Mouse (Mus musculus) retina, adult 2 months (tissue): ENCODE measurements around the gene Prkci.
A peak's percentile ranks its signal among the peaks of the same experiment; 100 is the strongest.

Source experiments
- DNase-seq: peaks from one replicate; pipeline ENCODE4 v3.0.0-alpha.2; 2012; ENCODE audit warnings: low read depth, low spot score

Gene Prkci

DNA sequence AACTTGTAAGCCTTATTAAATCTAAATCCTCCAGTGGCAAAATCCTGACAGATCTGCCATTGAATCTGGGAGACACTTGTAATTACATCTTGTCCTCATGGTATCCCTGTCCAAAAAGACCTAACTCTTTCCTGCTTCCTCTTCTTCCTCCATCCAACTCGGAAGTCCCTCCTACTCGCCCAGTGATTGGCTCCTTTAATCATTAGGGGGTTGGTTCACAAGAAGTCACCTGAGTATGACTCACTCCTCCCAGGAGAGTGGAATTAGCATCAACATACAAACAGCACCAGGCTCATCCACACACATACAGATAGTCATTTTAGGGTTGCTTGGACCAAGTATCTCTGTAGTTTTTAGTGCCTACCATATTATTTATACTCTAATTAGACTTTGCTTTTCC is 47.4 kb downstream of the Prkci start:
- no peak for DNase-seq

DNA sequence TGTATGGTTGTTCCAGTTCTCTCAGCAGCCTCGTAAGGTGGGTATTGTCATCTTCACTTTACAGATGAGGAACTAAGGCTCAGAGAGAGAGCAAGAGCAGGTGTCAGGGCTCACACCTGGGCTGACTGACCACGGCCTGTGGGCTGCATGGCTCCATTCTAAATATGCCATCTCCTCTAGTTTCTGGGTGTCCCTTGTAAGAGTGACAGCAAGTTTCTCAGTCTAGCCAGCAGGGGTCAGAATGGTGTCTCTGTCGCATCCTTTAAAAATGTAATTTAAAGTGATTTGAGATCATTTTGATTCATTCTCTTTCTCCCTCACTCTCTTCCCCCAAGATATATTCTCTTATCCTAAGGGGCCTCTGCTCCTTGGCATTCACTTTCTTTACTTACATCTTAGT is 51.7 kb downstream of the Prkci start:
- no peak for DNase-seq

DNA sequence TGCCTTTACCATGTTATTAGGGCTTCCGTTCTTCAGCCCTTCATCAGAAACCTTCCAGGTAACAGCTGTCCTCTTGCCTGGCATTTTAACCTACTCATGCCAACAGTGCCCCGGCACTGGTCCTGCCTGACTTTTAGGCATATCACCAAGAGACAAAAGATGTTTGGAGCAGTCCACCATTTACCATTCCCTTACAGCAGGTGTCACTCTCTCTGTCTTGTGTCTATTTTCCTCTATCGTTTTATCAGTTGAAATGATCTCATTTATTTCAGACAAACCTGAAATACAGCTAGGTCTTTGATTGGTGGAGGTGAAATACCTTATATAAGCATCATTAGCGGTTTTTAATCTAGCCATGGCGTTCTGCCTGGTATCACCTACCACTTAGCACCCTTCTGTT is 53.5 kb downstream of the Prkci start:
- no peak for DNase-seq

DNA sequence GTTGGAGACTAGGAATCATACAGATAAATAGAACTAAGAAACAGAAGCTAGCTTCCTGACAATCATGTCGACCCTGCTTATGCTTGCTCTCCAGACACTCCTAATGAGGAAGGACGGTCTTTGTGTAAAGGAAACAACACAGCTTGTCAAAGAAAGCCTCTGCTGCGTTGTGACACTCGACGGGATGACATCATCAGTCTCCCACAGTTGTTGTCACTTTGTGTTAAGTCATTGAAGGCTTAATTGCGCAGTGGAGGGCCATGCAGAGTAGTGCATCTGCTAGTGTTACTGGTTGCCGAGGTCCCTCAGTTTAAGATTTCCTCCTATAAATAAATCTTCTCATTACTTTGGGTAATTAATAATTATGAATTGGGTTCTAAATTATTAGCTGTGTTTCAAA is 54.8 kb downstream of the Prkci start:
- DNase-seq, result no peak

GRCm38 (mm10) chr3:31051730-31052129 is 56.2 kb downstream of the Prkci start:
- no peak for DNase-seq

DNA sequence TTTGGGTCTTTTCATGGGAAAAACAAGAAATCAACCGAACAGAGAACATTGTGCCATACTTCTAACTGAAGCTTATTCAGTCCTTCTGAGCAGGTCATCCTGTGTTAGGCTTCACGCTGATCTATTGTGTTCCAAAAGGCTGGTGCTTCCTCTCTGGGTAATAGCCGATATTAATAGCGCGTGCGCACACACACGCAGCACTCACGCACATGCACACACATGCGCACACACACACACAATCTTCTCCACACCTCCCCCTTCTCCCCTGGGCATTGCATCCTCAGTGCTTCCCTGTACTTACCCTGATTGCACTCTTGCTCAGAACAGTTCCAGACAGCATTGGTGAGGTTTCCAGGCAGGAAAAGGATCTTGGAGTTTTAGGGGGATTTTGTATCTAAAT is 57.6 kb downstream of the Prkci start:
- no peak for DNase-seq

DNA sequence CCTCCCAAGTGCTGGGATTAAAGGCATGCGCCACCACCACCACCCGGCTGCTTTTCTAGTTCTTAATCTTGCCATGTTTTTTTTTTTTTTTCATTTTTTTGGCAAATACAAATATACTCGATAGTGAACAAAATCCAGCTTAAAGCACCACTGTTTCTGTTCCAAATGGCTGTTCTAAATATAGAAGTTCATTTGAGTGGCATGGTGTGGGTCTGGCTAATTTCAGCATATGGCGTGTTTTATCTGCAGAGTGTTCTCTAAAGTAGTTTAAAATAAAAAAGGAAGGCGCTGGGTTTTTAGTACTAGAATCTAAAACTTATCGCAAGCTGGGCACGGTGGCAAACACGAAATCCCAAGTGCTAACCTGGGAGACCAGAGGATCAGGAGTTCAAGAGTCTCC is 59.3 kb downstream of the Prkci start:
- no peak for DNase-seq

DNA sequence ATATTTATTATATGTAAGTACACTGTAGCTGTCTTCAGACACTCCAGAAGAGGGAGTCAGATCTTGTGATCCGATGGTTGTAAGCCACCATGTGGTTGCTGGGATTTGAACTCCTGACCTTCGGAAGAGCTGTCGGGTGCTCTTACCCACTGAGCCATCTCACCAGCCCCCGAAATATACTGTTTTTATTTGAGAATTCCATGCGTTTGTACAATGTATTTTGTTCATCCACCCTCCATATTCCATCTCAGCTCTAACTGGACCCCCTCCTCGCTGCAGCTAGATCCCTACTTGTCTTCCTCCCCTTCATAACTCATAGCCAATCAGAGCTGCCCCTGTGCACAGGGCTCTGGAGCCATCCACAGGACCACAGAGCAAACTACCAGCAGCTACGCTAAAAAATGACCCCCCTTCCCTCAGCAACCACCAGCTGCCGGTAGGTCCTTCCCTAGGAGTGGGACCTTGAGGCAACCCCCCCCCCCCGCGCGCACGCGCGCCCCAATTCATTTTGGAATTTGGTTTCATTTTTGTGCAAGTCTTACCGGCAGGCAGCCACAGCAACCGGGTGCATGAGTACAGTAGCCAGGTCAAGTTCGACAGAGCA is 60.6 kb downstream of the Prkci start:
- DNase-seq, result no peak

DNA sequence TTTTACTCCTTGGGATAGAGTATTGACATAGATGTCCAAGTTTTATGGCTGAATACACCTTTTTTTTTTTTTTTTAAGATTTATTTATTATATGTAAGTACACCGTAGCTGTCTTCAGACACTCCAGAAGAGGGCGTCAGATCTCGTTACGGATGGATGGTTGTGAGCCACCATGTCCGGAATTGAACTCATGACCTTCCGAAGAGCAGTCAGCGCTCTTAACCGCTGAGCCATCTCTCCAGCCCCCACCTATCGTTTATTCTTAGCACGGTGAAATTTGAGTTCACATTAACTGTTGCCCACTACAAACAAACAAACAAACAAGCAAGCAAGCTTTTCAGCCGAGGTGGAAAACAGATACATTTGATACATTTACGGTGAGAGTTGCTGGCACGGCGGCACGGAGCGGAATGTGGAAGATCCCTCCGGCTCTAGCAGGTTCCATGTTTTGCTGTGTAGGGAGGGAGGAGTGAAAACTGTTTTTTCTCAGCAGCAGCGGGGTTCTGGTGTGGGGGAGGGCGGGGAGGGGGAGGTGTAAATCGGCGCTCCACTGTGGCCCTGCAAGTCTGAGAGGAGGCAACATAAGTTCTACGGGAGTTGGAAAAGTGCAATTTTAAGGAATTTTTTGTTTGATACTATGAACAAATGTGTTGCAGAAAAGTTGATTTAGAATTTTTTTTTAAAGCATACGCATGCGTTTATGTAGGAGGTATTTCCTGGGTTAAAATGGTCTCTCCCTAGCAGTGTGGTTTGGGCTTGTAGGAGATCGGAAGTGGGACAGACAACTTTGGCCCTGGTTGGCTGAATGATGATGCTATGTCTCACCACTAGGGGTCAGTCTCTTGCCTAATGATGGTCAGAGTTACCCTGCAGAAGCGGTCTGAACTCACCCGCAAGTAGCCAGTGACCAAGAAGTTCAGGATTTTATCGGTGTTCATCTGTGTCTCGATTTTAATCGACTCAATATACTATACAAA is 61.4 kb downstream of the Prkci start:
- DNase-seq, result peak; percentile 57

GRCm38 (mm10) chr3:31060745-31061102 is 65.2 kb downstream of the Prkci start:
- no peak for DNase-seq

DNA sequence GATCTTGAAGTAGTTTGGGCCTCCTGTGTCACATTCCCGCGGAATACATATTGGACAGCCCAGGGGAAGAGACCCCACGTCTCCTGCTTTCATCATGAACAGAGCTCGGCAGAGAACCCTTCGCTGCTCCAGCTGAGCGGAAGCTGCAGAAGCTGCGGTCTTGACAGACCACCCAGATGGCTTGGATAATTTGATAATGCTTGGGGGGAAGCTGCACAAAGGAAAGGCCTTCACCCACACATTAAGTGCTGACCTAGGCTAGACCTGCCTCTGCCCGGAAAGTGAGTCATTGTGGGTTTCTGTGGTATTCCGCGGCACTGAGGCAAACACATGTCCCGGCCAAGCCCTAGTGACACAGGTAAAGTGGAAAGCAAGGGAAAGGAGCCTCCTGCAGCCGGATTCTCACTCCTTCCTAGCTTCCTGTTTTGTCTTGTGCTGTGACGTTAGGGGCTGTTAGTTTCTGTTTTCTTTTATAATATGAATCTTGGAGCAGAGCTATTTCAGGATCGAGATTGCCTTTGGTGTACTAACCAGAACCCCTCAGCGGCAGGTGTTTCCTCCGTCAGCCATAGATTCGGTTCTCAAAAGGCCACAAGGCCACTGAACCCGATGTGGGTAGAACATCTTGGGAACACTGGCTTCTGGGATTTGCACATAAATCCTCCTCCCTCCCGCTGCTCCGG is 65.7 kb downstream of the Prkci start:
- no peak for DNase-seq

DNA sequence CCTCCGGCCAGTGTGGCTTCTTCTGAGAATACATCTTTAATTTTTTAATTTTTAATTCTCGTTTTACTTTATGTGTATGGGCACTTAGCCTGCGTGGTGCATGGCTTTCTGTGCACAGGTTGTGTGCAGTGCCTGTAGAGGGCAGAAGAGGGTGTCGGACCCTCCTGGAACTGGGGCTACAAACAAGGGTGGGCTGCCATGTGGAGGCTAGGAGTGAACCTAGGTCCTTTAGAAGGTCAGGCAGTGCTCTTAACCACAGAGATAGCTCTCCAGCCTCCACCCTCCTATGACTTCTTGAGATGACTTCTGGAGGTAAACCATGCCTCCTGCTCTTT is 66.2 kb downstream of the Prkci start:
- no peak for DNase-seq

DNA sequence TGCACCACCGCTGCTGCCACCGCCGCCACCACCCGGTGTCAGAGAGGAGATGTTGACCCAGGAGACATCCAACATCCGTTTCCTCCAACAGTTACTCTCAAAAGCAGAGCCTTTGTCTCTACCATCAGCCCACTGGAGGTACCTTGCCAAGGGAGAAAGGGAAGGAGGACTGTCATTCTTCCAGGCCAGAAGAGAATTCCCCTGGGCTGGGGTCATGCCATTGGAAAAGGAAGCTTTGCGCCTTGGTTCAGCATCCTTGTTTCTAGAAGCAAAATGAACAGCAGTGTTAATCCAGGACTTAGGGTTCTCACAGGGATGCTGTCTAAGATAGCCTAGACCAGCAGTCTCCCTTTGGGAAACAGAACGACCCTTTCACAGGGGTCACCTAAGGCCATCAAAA is 66.8 kb downstream of the Prkci start:
- DNase-seq, result no peak

- no peak for DNase-seq
Observed at GRCm38 (mm10) chr3:31068482-31068881, 72.9 kb downstream of the Prkci start.

- DNase-seq, result no peak
Observed at GRCm38 (mm10) chr3:31071804-31072203, 76.3 kb downstream of the Prkci start.

DNA sequence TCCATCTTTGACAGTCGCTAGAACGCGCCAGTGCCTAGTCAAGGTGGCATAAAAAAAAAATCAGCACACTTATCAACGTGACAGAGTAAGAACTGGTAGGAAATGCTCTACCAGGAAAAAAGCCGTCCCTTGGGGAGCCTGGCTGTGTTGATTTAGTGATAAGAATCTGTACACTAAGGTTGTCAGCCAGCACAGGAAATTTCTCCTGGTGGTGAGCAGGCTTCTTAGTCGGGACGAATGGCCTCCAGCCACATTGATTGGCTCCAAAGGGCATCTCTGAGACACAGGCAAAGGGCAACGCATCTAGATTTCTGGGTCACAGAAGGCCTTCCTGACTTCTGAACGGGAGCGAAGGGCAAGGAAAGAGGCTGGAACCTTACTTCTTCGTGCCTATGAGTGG is 80.3 kb downstream of the Prkci start:
- no peak for DNase-seq

- DNase-seq, result no peak
Observed at GRCm38 (mm10) chr3:31077068-31077703, 81.6 kb downstream of the Prkci start.

DNA sequence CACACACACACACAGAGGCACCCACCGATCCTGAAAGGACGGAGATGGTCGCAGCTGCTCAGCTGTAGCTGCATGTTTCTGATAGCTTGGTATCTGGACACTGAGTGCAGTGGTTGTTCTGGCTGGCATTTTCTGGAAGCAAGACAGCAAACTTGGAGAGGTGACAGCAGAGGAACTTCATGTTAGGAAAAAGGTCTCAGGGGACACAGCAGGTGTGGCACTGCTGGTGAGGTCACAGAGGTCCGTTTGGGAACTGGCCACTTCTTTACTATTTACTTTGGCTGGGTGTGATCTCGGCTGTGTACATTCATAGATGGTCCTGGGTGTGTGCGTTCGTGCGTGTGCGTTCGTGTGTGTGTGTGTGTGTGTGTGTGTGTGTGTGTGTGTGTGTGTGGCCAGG is 83.9 kb downstream of the Prkci start:
- DNase-seq, result no peak

DNA sequence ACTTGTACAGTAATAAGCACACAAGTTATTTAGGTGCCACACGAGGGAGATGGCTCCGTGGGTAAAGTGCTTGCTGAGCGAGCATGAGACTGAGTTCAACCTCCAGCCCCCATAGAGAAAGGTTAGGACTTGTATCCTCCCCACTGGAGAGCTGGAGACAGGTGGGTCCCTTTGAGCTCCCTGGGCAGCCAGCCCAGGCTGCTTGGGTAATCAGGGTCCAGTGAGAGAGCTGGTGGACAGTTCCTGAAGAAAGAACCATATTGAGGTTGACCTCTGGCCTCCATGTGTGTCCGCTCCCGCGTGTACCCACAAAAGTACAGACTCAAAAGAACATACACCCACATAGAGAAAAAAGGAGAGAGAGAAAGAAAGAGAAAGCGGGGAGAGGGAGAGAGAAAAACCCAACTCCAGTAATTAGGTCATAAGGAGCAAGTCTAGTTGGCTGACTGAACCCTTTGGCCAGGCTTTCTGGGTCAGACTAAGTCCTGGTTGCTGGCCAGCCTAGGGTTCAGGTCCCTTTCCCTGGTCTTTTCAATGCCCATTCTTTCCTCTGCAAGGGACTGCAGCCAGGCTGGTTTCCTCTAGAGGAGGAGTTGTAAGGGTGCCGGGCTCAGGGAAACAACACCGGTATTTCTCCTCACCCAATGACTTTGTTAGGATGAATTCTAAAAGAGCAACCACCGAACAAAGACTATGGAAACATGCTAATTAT is 85.4 kb downstream of the Prkci start:
- no peak for DNase-seq

DNA sequence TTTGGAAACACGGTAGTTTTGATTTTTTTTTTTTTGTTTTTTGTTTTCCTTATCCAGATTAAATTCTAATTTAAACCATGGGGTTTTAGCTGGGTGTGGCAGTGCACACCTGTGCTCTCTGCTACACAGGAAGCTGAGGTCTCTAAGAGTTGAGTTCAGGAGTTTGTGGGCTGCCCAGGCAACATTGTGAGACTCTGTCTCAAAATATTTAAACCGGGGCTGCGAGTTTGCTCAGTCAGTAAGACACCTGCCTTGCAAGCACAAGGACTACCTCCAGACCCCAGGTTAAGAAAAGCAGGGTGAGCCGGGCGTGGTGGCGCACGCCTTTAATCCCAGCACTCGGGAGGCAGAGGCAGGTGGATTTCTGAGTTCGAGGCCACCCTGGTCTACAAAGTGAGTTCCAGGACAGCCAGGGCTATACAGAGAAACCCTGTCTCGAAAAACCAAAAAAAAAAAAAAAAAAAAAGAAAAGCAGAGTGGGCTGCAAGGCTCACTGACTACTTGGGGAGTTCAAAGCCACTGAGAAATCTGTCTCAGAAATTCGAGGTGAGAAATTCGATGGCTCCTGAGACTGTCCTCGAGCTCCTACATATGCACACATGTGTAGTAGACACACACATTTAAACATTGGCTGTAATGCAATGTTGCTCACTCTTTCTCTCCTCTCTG is 87.4 kb downstream of the Prkci start:
- DNase-seq, result no peak
